Mouse (Mus musculus) macrophage (primary cell): ENCODE measurements around the gene Frmd8. TPM values are rescaled to one million over a fixed set of nuclear protein-coding genes. Genes with fewer than 3 reads are reported as not detected.
A peak's percentile ranks its signal among the peaks of the same experiment; 100 is the strongest.

Source experiments
- H3K27ac ChIP-seq: fragments of 350-480 bp; formaldehyde crosslinking; 2 replicates; pipeline ENCODE4 v1.9.0; 2021
- H3K36me3 ChIP-seq: fragments of 350-480 bp; formaldehyde crosslinking; 2 replicates; pipeline ENCODE4 v1.9.0; 2021; ENCODE audit errors: inconsistent target
- H3K4me3 ChIP-seq: fragments of 350-480 bp; formaldehyde crosslinking; 2 replicates; pipeline ENCODE4 v1.9.0; 2021; ENCODE audit errors: inconsistent target
- H3K79me2 ChIP-seq: fragments of 350-480 bp; formaldehyde crosslinking; 2 replicates; pipeline ENCODE4 v1.9.0; 2021; ENCODE audit errors: inconsistent target
- WGBS: methylation state at CpG from one replicate; pipeline ENCODE4 v1.1.7; 2026; ENCODE audit warnings: inconsistent platforms; ENCODE audit not compliant: missing documents; 5-methylcytosine and 5-hydroxymethylcytosine counted together
- polyA plus RNA-seq: library from polyadenylated mRNA; stranded (reverse); fragments of 250-400 nt; gene quantifications from 3 replicates; pipeline ENCODE4 v1.2.4, GENCODE M21; 2018; ENCODE audit warnings: inconsistent platforms

Frmd8 gene
- polyA plus RNA-seq, 1 experiment from 2014 or later: 8.1 TPM

GRCm38 (mm10) chr19:5800632-5801431 is 74.2 kb downstream of the Frmd8 start:
- peaks cover 32% of the 10 kb centered on the region for H3K36me3 ChIP-seq

DNA sequence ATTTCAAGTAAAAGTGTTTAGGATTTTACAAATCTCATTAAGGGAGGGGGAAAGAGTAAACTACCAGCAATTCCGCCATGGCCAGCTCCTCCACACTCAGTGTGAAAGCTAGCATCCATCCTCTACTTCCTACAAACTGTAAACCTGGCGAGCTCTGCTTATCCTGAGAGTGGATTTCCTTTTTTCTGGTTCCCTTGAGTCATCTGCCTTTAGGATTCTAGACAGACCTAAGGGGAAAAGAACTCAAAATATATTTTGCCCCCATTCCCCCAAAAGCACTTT is 74.8 kb downstream of the Frmd8 start:
- peak overlapping the region; percentile 100 for H3K27ac ChIP-seq
- peak overlapping the region; percentile 68 for H3K4me3 ChIP-seq
- peaks cover 78% of the 10 kb centered on the region for H3K79me2 ChIP-seq
- 0% methylated on average over 2 of the region's 2 CpGs for WGBS
- H3K36me3 ChIP-seq: peaks cover 32% of the 10 kb centered on the region

More at GRCm38 (mm10) chr19:5800632-5801431, 74.2 kb downstream of the Frmd8 start:
- Histone ChIP-seq H3K27ac (peak overlapping the region; percentile 100), H3K4me3 (peak overlapping the region; percentile 68), H3K79me2 (peaks cover 77% of the 10 kb centered on the region)
- under 1% methylated on average over 19 of the region's 19 CpGs for WGBS

Other genes starting within 250 kb of the Frmd8 start
- gene Rela, start 237.8 kb downstream of the Frmd8 start, polyA plus RNA-seq: 48.3 to 268 TPM (median 62.4 TPM) in 3 replicates
- 29.5 to 49.9 TPM (median 44.1 TPM) in 3 replicates for gene Sipa1, start 211.6 kb downstream of the Frmd8 start, polyA plus RNA-seq
- 29.4 to 53.8 TPM (median 31.8 TPM) in 3 replicates for gene Map3k11, start 186.5 kb downstream of the Frmd8 start, polyA plus RNA-seq
- gene Pcnx3, start 186.4 kb downstream of the Frmd8 start, polyA plus RNA-seq: 16.4 to 37.7 TPM (median 26.8 TPM) in 3 replicates
- not detected in 3 replicates for gene Kcnk7, start 170.9 kb downstream of the Frmd8 start, polyA plus RNA-seq
- gene Ehbp1l1, start 149.0 kb downstream of the Frmd8 start, polyA plus RNA-seq: 80.1 to 102 TPM (median 94.5 TPM) in 3 replicates
- gene Fam89b, start 145.6 kb downstream of the Frmd8 start, polyA plus RNA-seq: 73.7 to 132 TPM (median 76.9 TPM) in 3 replicates
- 14.8 to 16.9 TPM (median 15.5 TPM) in 3 replicates for gene Ltbp3, start 134.4 kb downstream of the Frmd8 start, polyA plus RNA-seq
- gene Scyl1, start 103.9 kb downstream of the Frmd8 start, polyA plus RNA-seq: 46.2 to 54.8 TPM (median 52.4 TPM) in 3 replicates
- gene Slc25a45, start 2.5 kb upstream of the Frmd8 start, polyA plus RNA-seq: 44.6 to 74.8 TPM (median 53.2 TPM) in 3 replicates
- 0.16 to 0.59 TPM (median 0.16 TPM) in 3 replicates for gene Tigd3, start 18.9 kb upstream of the Frmd8 start, polyA plus RNA-seq
- 53.9 to 215 TPM (median 57.4 TPM) in 3 replicates for gene Dpf2, start 37.7 kb upstream of the Frmd8 start, polyA plus RNA-seq
- gene Cdc42ep2, start 49.5 kb upstream of the Frmd8 start, polyA plus RNA-seq: 1.2 to 3.4 TPM (median 1.7 TPM) in 3 replicates
- 14.2 to 24.9 TPM (median 20.1 TPM) in 3 replicates for gene Pola2, start 88.9 kb upstream of the Frmd8 start, polyA plus RNA-seq
- not detected in 3 replicates for gene Slc22a20, start 110.9 kb upstream of the Frmd8 start, polyA plus RNA-seq
- gene Capn1, start 140.6 kb upstream of the Frmd8 start, polyA plus RNA-seq: 49.5 to 59.9 TPM (median 56.3 TPM) in 3 replicates
- gene Syvn1, start 171.3 kb upstream of the Frmd8 start, polyA plus RNA-seq: 32.9 to 40.2 TPM (median 33.2 TPM) in 3 replicates
- gene Mrpl49, start 182.5 kb upstream of the Frmd8 start, polyA plus RNA-seq: 21.9 to 37.4 TPM (median 33.3 TPM) in 3 replicates
- 767 to 1,640 TPM (median 1,335 TPM) in 3 replicates for gene Fau, start 182.6 kb upstream of the Frmd8 start, polyA plus RNA-seq
- 4.0 to 21.8 TPM (median 18.1 TPM) in 3 replicates for gene Znhit2, start 185.9 kb upstream of the Frmd8 start, polyA plus RNA-seq
- 4.6 to 21.1 TPM (median 17.5 TPM) in 3 replicates for gene Tm7sf2, start 193.1 kb upstream of the Frmd8 start, polyA plus RNA-seq
- 20.2 to 48.8 TPM (median 37.7 TPM) in 3 replicates for gene Vps51, start 202.0 kb upstream of the Frmd8 start, polyA plus RNA-seq
- not detected in 3 replicates for gene Tmem262, start 204.8 kb upstream of the Frmd8 start, polyA plus RNA-seq
- gene Gm28374, start 207.0 kb upstream of the Frmd8 start, polyA plus RNA-seq: 0.26 TPM in 1 of 3 replicates, not detected in the others
- 28.7 to 39.1 TPM (median 33.7 TPM) in 3 replicates for gene Zfpl1, start 209.7 kb upstream of the Frmd8 start, polyA plus RNA-seq
- 1.4 to 7.1 TPM (median 2.5 TPM) in 3 replicates for gene Cdca5, start 209.7 kb upstream of the Frmd8 start, polyA plus RNA-seq
- 0.29 TPM in 1 of 3 replicates, not detected in the others for gene AC131692.1, start 219.1 kb upstream of the Frmd8 start, polyA plus RNA-seq
- not detected in 3 replicates for gene Naaladl1, start 230.5 kb upstream of the Frmd8 start, polyA plus RNA-seq
- gene Sac3d1, start 243.4 kb upstream of the Frmd8 start, polyA plus RNA-seq: 1.4 to 11.0 TPM (median 6.6 TPM) in 3 replicates